Mouse (Mus musculus) embryo, embryonic 10.5 days (tissue): ENCODE data around the gene Tefm.

ENCODE experiments used
- DNase-seq: peaks from one replicate; pipeline ENCODE4 v3.0.0-alpha.2; 2015; ENCODE audit warnings: low spot score

The Tefm gene

GRCm38 (mm10) chr11:80090555-80091164, 51.3 kb downstream of the Tefm start:
- no peak for DNase-seq

DNA sequence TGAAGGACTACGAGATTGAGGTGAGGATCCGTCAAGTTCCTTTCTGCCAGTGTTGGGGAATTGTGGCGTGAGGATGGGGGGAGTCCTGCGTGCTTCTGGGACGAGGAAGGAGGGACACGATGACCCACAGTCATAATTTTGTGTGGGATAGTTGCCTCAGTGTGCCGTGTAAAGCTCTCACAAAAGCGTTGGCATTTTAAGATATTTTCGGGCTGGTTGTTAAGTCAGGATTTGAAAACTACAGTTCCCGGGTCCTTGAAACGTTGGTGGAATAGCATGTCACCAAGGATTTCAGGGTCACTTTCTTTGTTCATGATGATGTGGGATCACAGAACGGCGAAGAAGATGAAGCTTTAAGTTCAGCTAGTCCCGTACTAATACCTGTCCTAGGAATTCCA, 52.2 kb downstream of the Tefm start:
- peak; percentile 38 for DNase-seq

DNA sequence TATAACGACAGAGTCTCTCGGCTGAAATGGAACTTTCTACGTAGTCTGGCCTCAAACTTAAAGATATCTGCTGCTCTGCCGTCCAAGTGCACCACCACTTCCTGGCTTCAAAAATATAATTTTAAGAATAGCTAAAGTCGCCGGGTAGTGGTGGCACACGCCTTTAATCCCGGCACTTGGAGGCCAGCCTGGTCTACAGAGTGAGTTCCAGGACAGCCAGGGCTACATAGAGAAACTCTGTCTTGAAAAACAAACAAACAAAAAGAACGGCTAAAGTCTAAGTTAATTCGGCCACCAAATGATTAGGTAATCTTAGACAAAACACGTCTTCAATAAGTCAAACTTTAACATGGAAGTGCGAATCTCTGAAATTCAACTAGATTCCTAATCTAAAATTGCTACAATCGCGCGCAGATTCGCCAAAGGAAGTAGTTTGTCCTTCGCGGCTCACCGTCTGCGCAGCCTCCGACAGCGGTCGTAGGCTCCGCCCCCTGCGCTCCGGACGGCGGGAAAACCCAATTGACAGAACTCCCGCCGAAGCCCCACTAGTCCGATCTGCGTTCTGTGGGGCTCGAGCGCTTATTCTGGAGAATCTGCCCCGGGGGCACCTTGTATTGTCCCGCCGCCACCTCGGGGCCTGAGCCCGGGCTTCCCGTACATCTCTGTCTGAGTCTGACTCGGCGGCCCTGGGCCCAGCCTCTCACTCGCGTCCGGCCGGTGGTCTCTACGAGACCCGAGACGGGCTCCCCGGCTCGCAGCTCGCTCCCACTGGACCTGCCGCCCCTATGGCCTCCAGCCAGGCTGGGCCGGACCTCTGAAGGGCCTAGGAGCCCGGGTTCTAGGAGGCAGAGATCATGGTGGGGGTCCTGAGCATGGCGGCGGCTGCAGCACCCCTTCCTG, 52.8 kb downstream of the Tefm start, which contains the start of gene Atad5:
Gene Atad5 (plus strand): TSS at position 484 of the 900 bp plus-strand sequence.
- peak; percentile 94 for DNase-seq

GRCm38 (mm10) chr11:80086844-80087243, 55.1 kb downstream of the Tefm start:
- peak; percentile 94 for DNase-seq
